Mouse (Mus musculus) ES-CJ7 (cell line): ENCODE measurements at regions not wholly inside any gene's neighbourhood (a gene's known extent, or its start where the extent isn't known, plus 50 kb on each side); places are given as distances from the start of the nearest gene placed in this dataset.

ENCODE experiments used
- DNase-seq: peaks from one replicate; pipeline ENCODE4 v3.0.0; 2011; ENCODE audit warnings: low read depth, low spot score

- DNase-seq: no peak
Observed at GRCm38 (mm10) chr9:41508746-41509145, 347.2 kb upstream of the Ubash3b start.

- DNase-seq: no peak
Observed at GRCm38 (mm10) chr9:41498326-41498725, 336.8 kb upstream of the Ubash3b start.

GRCm38 (mm10) chr9:41490112-41490511, 328.6 kb upstream of the Ubash3b start:
- DNase-seq: no peak

DNA sequence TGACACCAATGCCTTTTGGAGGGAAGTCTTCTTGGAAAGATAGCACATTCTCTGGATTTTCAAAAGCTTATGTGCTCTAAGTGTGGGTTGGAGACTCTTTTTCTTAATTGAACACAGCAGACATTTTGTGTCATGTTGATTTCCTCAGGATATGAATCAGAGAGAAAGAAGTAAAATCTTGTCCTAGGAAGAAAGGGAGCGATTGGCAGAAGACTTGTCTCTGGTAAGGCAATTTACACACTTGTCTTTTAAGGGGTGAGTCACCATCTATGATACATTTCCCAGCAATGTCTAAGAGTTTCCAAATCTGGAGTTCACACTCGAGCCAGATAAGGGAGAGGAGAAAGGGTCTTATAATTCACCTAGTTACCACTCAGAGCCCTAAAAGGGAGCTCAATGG, 326.5 kb upstream of the Ubash3b start:
- DNase-seq: no peak

GRCm38 (mm10) chr9:41483218-41483617, 321.7 kb upstream of the Ubash3b start:
- no peak for DNase-seq

DNA sequence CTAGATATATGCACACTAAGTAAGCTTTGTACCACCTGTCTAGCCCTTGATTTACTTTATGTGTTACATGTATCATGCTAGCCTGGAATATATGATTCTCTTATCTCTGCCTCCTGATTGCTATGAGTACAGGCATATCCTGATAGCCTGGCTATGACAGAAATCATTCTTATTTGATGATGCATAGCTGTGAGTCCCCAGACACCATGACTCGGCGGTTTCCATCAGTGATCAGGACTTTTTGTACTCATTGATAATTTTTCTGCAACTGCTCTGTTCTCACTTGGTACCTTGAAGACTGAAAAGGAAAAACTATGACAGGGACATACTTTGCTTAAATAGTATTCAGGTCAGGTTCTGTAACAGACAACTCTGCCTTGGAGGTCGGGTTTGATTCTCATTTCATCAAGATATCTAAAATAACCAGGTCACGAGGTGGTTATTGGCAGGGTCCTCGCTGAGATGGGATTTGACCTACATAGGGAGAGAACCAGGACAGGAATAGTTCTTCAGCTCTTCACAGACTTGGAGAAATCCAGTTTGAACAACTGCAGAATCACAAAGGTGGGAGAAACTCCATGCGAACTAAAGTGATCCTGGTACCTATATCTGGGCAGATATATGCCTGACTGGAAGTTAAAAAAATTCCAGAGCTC, 320.2 kb upstream of the Ubash3b start:
- no peak for DNase-seq

DNA sequence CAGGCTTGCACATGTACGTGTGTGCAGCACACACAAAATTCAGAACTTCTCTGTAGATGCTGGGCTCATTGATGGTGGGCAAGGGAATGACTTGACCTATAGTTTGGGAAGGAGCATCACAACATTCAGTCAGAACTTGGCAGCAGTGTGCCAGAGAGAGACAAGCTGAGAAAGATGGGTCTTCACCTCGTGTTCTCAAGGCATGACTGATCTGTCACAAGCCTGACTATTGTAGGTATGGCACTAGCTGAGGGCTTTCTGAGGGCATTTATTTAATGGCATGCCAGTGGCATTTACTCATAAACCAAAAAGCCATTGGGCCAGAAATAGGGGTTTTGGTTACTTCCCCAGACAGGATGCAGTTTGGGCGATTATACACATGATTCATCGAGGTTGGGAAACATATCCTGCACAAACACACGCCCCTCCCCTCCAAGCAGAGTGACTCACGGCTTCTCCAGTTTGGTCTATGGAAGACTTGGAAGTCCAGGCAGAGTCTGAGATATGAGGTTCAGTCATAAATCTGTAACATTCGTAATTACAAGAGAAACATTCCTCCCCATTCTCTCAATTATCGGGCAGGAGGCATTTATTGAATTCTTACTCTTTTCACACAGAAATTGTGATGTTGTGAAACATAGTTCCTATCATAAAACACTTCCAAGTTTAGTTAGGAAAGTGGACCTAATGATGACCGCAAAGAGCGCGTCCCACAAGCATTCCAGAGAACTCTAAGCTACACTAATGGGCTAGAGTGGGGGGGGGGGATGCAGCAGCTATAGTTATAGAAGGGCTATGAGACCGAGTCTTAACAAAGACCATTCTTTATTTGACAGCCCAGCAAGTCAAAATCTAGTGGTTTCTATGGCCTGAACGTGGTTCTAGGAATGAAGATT, 318.6 kb upstream of the Ubash3b start:
- no peak for DNase-seq

DNA sequence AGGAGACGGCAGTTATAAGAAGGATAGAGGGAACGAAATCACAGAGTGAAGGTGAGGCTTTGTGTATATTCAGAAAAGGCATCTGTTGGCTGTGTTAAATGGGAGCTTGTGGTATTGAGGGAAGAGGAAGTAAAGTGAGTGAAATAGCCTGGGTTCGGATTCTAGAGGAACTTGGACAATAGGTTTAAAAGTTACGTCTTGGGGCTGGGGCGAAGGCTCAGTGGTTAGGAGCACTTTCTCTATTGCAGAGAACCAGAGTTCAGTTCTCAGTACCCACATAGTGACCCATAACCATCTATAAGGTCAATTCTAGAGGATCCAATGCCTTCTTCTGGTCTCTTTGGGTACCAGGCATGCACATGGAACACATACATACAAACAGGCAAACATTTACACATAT, 317.6 kb upstream of the Ubash3b start:
- DNase-seq: no peak

DNA sequence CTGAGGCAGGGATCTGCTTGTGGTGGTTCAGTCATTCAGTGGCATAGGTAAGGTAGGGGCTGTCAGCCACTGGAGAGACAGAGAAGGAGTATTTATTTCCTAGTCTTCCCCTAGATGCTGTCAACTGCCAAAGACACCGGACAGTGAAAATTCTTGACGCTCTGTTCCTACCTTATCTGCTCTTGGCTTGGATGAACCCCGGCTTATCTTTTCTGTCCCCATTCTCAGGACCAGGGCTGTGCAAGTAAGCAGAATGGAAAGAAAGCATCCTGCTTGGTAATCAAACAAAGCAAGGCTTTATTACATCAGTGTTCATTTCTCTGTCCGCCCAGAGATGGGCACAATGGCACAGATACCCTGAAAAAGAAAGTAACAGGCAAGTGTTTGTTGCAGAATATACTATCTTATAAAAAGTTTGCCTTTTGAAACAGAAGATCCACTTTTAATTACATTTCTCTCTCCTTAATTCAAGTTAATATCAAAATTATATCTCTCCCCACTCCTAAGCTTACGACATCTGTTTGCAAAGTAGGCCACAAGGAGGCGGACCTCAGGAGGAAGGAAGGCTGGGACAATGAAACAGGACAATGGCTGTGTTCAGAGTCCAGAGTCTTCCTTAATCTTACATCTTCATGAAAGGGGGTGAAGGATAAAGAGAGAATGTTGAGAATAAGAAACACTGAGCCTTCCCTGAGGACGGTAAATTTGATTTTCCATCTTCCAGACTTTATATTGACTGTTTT, 316.8 kb upstream of the Ubash3b start:
- DNase-seq: no peak

GRCm38 (mm10) chr9:41475326-41475725, 313.8 kb upstream of the Ubash3b start:
- DNase-seq: no peak

DNA sequence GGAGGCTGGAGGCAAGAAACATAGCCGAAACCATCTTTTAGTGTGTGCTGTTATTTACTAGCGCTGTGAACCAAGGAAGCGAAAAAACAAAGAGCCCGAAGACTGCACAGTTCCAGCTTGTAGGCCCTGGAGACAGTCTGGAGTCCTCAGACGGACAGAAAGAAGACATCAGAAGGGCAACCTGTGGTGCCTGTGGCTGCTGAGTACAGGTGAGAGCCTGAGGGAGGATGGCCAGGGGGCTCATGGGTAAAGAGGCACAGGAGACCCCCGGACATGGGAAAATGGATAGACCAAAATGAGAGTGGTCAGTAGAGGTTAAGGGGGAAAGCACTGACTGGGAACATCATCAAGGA, 313.4 kb upstream of the Ubash3b start:
- no peak for DNase-seq

GRCm38 (mm10) chr9:41474244-41474944, 312.9 kb upstream of the Ubash3b start:
- DNase-seq: peak; percentile 67

DNA sequence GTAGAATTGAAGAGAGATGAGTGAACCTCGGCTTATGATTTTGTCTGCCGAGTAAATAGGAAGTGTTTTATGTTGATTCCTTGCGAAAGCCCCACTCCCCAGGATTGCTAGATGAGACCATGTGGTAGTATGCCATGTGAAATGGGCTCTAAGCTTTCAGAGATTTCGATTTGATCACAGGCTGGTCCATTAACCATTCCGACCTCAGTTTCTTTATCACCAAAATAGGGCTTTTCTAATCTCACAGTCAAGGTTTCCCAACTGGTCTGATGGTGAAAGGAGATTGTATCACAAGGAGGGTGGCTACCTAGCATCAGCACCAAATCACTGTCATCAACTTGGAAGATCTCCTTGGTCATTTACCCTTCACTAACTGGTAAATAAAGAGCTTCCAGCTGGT, 312.0 kb upstream of the Ubash3b start:
- DNase-seq: no peak

GRCm38 (mm10) chr9:41471345-41471744, 309.8 kb upstream of the Ubash3b start:
- no peak for DNase-seq

GRCm38 (mm10) chr9:41470010-41470409, 308.5 kb upstream of the Ubash3b start:
- no peak for DNase-seq

- no peak for DNase-seq
Observed at GRCm38 (mm10) chr9:41469414-41469813, 307.9 kb upstream of the Ubash3b start.

DNA sequence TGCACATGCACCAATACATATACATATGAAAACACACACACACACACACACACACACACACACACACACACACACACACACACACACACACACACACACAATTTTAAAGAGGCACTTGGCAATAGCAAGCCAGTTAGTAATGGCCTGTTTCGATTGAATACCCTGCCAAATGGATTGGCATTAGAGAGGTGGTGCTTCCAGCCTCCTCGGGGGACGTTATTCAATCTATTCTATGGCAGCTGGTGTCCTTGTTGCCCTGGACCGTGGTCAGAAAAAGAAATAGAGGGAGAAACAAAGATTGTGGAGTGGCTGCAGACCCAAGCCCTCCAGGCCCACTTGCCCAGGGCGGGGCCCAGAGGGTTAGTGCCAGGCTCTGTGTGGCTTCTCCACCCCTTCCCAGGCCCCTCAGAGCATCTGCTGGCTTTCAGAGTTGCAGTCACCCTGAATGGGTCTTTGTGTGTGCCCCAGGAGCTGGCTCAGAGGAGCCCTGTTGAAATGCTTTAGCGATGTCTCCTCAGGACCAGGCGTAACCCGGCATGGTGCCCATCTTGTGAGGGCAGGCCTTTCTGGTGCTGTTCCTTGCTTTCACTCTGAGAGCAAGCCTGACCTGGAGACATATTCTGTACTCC, 302.7 kb upstream of the Ubash3b start:
- DNase-seq: no peak

DNA sequence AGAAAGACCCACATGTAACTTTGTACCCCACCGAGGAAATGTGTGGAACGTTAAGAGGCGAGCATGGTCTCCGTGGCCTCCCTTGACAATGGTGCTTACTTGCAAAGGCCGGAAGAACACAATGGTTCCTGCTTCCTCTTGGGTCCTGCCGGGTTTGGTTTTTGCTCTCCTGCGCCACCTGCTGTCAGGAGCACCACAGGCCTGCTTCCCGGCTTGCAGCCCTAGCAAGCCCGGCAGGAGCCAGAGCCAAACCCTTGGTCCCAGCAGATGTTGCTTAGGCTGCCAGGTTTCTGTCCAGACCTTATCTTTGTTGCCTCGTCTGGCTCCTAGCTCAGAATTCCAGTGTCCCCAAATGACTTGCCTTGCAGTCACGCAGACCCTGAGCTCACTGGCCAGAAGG, 300.2 kb upstream of the Ubash3b start:
- peak; percentile 88 for DNase-seq

DNA sequence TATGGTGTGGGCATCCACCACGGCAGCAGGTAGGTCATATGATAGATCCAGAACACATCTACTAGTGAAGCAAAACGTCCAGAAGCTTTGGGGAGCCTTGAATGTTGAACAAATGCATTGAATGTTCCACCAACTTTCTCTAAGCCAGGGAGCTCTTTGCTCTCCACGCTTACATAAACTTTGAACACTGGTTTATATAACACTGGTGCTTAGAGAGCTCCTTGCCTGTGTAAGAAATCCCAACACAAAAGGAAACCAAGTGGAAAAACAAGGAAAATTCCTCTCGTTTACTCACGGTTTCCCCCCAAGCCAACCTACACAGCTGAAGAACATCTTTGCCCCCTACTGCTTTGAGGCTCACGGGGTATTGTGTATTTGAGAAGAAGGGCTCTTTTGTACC, 299.2 kb upstream of the Ubash3b start:
- no peak for DNase-seq

DNA sequence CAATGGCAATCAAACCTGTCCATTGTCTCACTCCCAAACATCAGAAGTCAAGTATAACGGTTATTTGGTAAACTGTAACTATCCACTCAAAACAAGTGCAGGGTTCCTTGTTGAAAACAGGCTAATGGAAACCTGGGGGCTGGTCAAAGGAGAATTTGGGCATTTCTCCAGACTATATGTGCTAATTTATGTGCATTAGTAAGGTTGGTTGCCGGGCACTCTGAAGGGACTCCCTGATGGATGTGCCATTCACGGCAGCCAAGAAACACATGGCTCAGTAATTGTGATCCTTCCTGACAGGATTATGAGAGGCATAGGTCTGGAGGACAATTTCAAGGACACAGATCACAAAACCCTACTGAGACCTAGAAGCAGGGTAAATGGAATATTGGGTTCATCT, 295.5 kb upstream of the Ubash3b start:
- DNase-seq: no peak

- DNase-seq: no peak
Observed at GRCm38 (mm10) chr9:41451738-41452137, 290.2 kb upstream of the Ubash3b start.
